Mouse (Mus musculus): ENCODE data around the gene Vav3. TPM values are rescaled to one million over a fixed set of nuclear protein-coding genes. Genes with fewer than 3 reads are reported as not detected.
A peak's percentile ranks its signal among the peaks of the same experiment; 100 is the strongest.

Gene Vav3
- polyA plus RNA-seq, 1 experiment from 2014 or later = 28.3 TPM

DNA sequence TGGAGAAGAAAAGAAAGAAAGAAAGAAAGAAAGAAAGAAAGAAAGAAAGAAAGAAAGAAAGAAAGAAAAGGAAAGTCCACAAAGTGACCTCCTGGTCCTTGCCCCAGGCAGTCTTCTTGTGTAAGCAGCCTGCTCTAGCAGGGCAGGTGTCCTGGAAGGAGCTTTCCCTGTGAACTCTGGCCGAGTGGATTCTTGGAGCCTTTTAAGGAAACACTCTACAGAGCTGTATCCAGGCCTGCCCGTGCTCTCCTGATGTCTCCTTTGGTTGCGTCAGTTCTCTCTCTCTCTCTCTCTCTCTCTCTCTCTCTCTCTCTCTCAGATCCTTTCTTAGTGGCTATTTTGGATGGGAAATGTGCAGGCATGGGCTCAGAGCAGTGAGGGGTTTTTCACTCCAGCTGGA lies 232.4 kb downstream of the Vav3 start:
- no peaks in the 10 kb centered on the region for H3K9me3 ChIP-seq (replicated peaks; ENCODE audit: low read length)
- H3K9ac ChIP-seq (ENCODE audit: low read depth, low read length) = no peak overlapping the region
- H3K36me3 ChIP-seq (ENCODE audit: insufficient read depth, low read length) = no peaks in the 10 kb centered on the region
- H3K27me3 ChIP-seq (ENCODE audit: insufficient read depth, low read length) = no peaks in the 10 kb centered on the region
- no peaks in the 10 kb centered on the region for H3K4me1 ChIP-seq (replicated peaks; ENCODE audit: insufficient read depth, low read length)
- H3K4me2 ChIP-seq (ENCODE audit: low read length) = no peak overlapping the region
- peak overlapping the region; percentile 71 for H3K27ac ChIP-seq
- DNase-seq (ENCODE audit: low spot score) = peak; percentile 24
- WGBS = 32% methylated on average over 3 of the region's 3 CpGs
- no peak for TF ChIP-seq CTCF (IDR thresholded peaks at IDR 0.05; ENCODE audit: low read depth)
- H3K4me3 ChIP-seq (replicated peaks; ENCODE audit: low read depth, low read length) = no peak overlapping the region
- peak; percentile 93 for ATAC-seq (replicated peaks; ENCODE audit: low FRiP score, low read depth)

DNA sequence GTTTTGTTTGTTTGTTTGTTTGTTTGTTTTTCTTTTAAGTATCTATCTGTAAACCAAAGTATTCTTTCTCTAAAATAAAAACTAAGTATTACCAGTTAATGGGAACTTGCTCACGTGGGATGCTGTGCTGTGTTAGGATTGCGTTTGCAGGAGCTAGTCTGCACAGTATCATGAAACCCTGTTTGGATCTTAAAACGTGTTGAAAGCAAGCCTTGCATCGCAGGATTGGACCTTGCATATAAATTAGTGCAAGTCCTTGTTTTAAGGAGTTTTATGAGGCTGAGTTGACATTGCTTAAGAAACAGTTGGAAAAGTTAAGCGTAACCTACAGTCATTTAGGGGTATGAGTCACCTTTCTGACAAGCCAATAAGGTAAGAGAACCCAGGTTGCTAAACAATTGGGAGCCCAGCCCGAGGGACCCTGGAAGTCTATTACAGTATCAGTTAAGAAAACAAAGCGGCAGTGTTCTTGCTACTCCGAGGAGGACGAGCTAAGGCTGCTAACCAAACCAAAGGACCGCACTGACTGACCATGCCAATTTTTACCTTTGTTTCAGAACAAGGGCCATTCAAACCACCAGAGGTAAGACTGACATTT lies 233.2 kb downstream of the Vav3 start:
- H3K4me1 ChIP-seq (replicated peaks; ENCODE audit: insufficient read depth, low read length) = no peaks in the 10 kb centered on the region
- WGBS = 51% methylated on average over 10 of the region's 10 CpGs
- H3K36me3 ChIP-seq (ENCODE audit: insufficient read depth, low read length) = no peaks in the 10 kb centered on the region
- no peak for TF ChIP-seq CTCF (IDR thresholded peaks at IDR 0.05; ENCODE audit: low read depth)
- no peaks in the 10 kb centered on the region for H3K9me3 ChIP-seq (replicated peaks; ENCODE audit: low read length)
- ATAC-seq (replicated peaks; ENCODE audit: low FRiP score, low read depth) = peak; percentile 41; the same call in 1 of the 2 replicates
- peak overlapping the region; percentile 76 for H3K27ac ChIP-seq
- DNase-seq (ENCODE audit: low spot score) = peak; percentile 22
- H3K27me3 ChIP-seq (ENCODE audit: insufficient read depth, low read length) = no peaks in the 10 kb centered on the region
- H3K4me3 ChIP-seq (replicated peaks; ENCODE audit: low read depth, low read length) = peak overlapping the region; percentile 30
- peak overlapping the region; percentile 50 for H3K4me2 ChIP-seq (ENCODE audit: low read length)
- peak overlapping the region; percentile 35; the same call in 1 of the 2 replicates for H3K9ac ChIP-seq (ENCODE audit: low read depth, low read length)

DNA sequence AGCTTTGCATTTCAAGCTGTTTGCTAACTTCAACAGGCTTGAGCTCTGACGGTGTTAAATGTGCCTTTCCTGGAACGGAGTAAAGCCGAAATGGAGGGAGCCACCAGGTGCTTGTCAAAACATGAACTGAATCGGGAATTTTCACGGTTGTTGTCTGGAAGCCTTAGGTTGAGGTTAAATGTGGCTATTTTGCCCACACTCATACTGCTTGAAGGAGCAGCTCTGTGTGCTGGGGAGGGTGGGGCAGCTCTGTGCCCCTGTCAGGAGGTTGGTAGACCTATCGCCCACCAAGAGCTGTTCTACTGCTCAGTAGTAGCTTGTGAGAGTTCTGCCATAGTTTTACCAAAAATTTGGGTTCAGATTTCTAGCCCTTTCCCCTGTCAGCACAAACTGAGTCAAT lies 233.7 kb downstream of the Vav3 start:
- ATAC-seq (replicated peaks; ENCODE audit: low FRiP score, low read depth) = no peak
- Histone ChIP-seq H3K27me3 (ENCODE audit: insufficient read depth, low read length) (no peaks in the 10 kb centered on the region), H3K36me3 (ENCODE audit: insufficient read depth, low read length) (no peaks in the 10 kb centered on the region), H3K27ac (peak overlapping the region; percentile 76), H3K4me2 (ENCODE audit: low read length) (peak overlapping the region; percentile 50), H3K9me3 (replicated peaks; ENCODE audit: low read length) (no peaks in the 10 kb centered on the region), H3K9ac (ENCODE audit: low read depth, low read length) (peak overlapping the region; percentile 35; the same call in 1 of the 2 replicates), H3K4me3 (replicated peaks; ENCODE audit: low read depth, low read length) (peak overlapping the region; percentile 30), H3K4me1 (replicated peaks; ENCODE audit: insufficient read depth, low read length) (no peaks in the 10 kb centered on the region)
- TF ChIP-seq CTCF (IDR thresholded peaks at IDR 0.05; ENCODE audit: low read depth) = no peak
- 58% methylated on average over 6 of the region's 6 CpGs for whole genome bisulfite sequencing
- no peak for DNase-seq (ENCODE audit: low spot score)

DNA sequence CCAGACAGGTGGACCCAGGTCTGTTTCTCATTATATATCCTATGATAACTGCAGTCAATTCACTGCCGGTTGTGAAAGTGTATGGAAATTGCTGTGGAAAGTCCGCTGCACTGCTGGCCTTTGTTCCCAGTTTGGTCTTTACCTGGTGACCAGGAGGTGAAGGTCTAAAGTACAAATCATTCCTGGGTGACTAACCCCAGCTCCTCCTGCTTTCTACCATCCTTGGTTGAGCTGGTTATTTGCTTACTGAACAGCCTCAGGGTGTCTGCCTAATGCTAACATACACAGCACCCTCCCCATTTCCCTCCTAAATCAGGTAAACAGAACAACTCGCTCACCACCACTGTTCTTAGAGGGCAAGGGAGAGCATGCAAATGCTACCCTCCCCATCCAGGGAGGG lies 237.9 kb downstream of the Vav3 start:
- Histone ChIP-seq H3K27ac (peak overlapping the region; percentile 58), H3K4me3 (replicated peaks; ENCODE audit: low read depth, low read length) (no peak overlapping the region), H3K9ac (ENCODE audit: low read depth, low read length) (no peak overlapping the region), H3K4me2 (ENCODE audit: low read length) (no peak overlapping the region), H3K36me3 (ENCODE audit: insufficient read depth, low read length) (no peaks in the 10 kb centered on the region), H3K27me3 (ENCODE audit: insufficient read depth, low read length) (no peaks in the 10 kb centered on the region), H3K9me3 (replicated peaks; ENCODE audit: low read length) (no peaks in the 10 kb centered on the region), H3K4me1 (replicated peaks; ENCODE audit: insufficient read depth, low read length) (no peaks in the 10 kb centered on the region)
- ATAC-seq (replicated peaks; ENCODE audit: low FRiP score, low read depth) = peak; percentile 91
- DNase-seq (ENCODE audit: low spot score) = peak; percentile 24
- TF ChIP-seq CTCF (IDR thresholded peaks at IDR 0.05; ENCODE audit: low read depth) = no peak
- WGBS = 49% methylated on average over 3 of the region's 3 CpGs

DNA sequence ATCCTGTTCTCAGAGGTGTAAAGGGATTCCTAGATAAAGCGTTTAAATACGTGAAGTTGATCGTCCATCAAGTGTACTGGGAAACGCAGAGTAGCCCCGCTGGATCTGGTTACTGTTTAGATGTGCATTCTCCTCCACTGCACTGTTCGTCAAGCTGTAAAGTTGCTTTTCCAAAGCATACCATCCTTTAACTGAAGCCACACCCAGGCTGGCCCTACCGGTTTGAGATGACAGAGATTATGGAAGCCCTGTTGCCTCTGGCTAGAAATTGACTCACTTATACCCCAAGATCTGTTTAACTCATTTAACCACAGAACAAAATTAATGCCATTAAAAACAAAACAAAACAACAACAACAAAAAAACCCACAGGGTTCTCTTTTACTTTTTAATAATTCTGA lies 238.5 kb downstream of the Vav3 start:
- no peaks in the 10 kb centered on the region for H3K36me3 ChIP-seq (ENCODE audit: insufficient read depth, low read length)
- DNase-seq (ENCODE audit: low spot score) = no peak
- H3K9me3 ChIP-seq (replicated peaks; ENCODE audit: low read length) = no peaks in the 10 kb centered on the region
- no peak overlapping the region for H3K9ac ChIP-seq (ENCODE audit: low read depth, low read length)
- no peaks in the 10 kb centered on the region for H3K27me3 ChIP-seq (ENCODE audit: insufficient read depth, low read length)
- no peak overlapping the region for H3K4me2 ChIP-seq (ENCODE audit: low read length)
- no peak overlapping the region for H3K4me3 ChIP-seq (replicated peaks; ENCODE audit: low read depth, low read length)
- WGBS = 22% methylated on average over 7 of the region's 7 CpGs
- no peak for TF ChIP-seq CTCF (IDR thresholded peaks at IDR 0.05; ENCODE audit: low read depth)
- ATAC-seq (replicated peaks; ENCODE audit: low FRiP score, low read depth) = no peak
- peak overlapping the region; percentile 58 for H3K27ac ChIP-seq
- no peaks in the 10 kb centered on the region for H3K4me1 ChIP-seq (replicated peaks; ENCODE audit: insufficient read depth, low read length)

DNA sequence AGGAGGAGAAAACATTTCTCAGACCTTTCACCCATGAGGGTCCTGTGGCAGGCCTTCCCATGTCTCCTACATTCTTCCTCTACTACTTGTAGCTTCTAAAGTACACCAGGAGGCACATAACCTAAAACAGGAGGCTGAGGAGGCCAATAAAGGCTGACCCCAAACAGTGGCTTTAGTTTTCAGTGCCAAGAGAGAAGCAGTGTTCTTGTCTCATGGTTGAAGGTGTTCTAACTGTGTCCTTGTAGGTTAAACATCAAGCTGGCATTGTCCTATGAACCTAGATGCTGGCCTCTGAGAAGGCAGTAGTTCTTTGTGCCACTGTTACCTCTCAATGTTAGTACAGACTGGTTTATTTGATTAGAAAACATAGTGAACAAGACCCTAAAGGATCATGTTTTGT lies 245.5 kb downstream of the Vav3 start:
- ATAC-seq (replicated peaks; ENCODE audit: low FRiP score, low read depth) = no peak
- TF ChIP-seq CTCF (IDR thresholded peaks at IDR 0.05; ENCODE audit: low read depth) = no peak
- no peaks in the 10 kb centered on the region for H3K4me1 ChIP-seq (replicated peaks; ENCODE audit: insufficient read depth, low read length)
- H3K9ac ChIP-seq (ENCODE audit: low read depth, low read length) = no peak overlapping the region
- DNase-seq (ENCODE audit: low spot score) = no peak
- H3K27ac ChIP-seq = no peak overlapping the region
- H3K36me3 ChIP-seq (ENCODE audit: insufficient read depth, low read length) = no peaks in the 10 kb centered on the region
- no peaks in the 10 kb centered on the region for H3K9me3 ChIP-seq (replicated peaks; ENCODE audit: low read length)
- no peaks in the 10 kb centered on the region for H3K27me3 ChIP-seq (ENCODE audit: insufficient read depth, low read length)
- H3K4me3 ChIP-seq (replicated peaks; ENCODE audit: low read depth, low read length) = no peak overlapping the region
- no peak overlapping the region for H3K4me2 ChIP-seq (ENCODE audit: low read length)

DNA sequence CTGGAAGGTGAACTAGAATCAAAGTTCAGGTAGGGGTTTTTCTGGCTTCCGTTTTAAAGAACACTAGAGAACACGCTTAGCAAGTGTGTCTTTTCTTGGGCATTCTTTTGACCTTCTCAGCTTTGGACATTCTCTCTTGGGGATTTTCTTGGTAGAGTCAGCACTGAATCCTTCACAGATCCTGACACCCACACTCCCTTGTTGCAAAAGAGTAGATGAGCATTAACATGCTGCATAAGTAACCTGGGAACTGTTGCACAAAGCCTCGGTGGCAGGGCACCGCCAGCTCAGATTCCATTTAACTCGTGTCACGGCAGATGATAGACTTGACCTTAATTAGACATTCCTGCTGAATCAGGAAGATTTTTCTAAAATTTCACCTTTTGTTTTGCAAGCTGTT lies 252.5 kb downstream of the Vav3 start:
- H3K4me3 ChIP-seq (replicated peaks; ENCODE audit: low read depth, low read length) = no peak overlapping the region
- H3K9ac ChIP-seq (ENCODE audit: low read depth, low read length) = no peak overlapping the region
- WGBS = 71% methylated on average over 6 of the region's 6 CpGs
- no peak for DNase-seq (ENCODE audit: low spot score)
- no peaks in the 10 kb centered on the region for H3K9me3 ChIP-seq (replicated peaks; ENCODE audit: low read length)
- no peaks in the 10 kb centered on the region for H3K36me3 ChIP-seq (ENCODE audit: insufficient read depth, low read length)
- no peak overlapping the region for H3K4me2 ChIP-seq (ENCODE audit: low read length)
- no peak for TF ChIP-seq CTCF (IDR thresholded peaks at IDR 0.05; ENCODE audit: low read depth)
- no peak overlapping the region for H3K27ac ChIP-seq
- H3K27me3 ChIP-seq (ENCODE audit: insufficient read depth, low read length) = no peaks in the 10 kb centered on the region
- H3K4me1 ChIP-seq (replicated peaks; ENCODE audit: insufficient read depth, low read length) = no peaks in the 10 kb centered on the region
- ATAC-seq (replicated peaks; ENCODE audit: low FRiP score, low read depth) = no peak

All from kidney, postnatal 0 days (tissue).